Mouse (Mus musculus): ENCODE data around the gene Fkbpl. TPM values are rescaled to one million over a fixed set of nuclear protein-coding genes. Genes with fewer than 3 reads are reported as not detected.

Fkbpl gene
- total RNA-seq, 2 experiments from 2014 or later: 4.0 to 41.6 TPM

GRCm38 (mm10) chr17:34646906-34647787 is 2.6 kb downstream of the Fkbpl start, which contains the start of gene Atf6b:
Gene Atf6b (plus strand): TSS chr17:34647146.
- peak; percentile 92 for ATAC-seq (ENCODE audit: poor library complexity, severe bottlenecking)

GRCm38 (mm10) chr17:34648141-34648890 is 3.8 kb downstream of the Fkbpl start:
- no peak for ATAC-seq (ENCODE audit: poor library complexity, severe bottlenecking)

- ATAC-seq (ENCODE audit: poor library complexity, severe bottlenecking): no peak
Observed at GRCm38 (mm10) chr17:34649106-34649864, 4.7 kb downstream of the Fkbpl start.

GRCm38 (mm10) chr17:34650781-34651180 is 6.2 kb downstream of the Fkbpl start:
- ATAC-seq (ENCODE audit: poor library complexity, severe bottlenecking): no peak

DNA sequence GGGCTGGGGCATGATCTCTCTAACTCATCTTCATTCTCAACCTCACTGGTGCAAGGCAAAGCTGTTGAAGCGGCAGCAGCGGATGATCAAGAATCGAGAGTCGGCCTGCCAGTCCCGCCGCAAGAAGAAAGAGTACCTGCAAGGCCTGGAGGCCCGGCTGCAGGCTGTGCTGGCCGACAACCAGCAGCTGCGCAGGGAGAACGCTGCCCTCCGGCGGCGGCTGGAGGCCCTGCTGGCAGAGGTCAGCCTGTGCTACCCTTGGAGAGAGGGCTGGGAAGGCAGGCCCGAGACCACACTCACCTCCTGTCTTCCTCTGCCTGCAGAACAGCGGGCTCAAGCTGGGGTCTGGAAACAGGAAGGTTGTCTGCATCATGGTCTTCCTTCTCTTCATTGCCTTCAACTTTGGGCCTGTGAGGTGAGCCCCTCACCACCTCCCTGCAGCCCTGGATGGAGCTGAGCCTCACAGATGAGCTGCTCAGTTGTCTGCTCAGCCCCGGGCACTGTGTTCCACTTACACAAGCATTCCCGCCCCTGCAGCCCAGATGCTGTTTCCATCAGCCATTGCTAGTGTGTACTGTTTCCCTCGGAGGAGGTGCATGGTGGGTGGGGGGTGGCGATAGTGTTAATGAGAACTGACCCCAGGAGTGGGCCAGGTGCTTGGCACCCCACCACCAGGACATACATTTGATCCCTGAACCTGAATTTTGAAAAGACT is 7.1 kb downstream of the Fkbpl start:
- ATAC-seq (ENCODE audit: poor library complexity, severe bottlenecking): 0 out of 2 replicates have a peak, but pooled peaks have one; percentile 27

DNA sequence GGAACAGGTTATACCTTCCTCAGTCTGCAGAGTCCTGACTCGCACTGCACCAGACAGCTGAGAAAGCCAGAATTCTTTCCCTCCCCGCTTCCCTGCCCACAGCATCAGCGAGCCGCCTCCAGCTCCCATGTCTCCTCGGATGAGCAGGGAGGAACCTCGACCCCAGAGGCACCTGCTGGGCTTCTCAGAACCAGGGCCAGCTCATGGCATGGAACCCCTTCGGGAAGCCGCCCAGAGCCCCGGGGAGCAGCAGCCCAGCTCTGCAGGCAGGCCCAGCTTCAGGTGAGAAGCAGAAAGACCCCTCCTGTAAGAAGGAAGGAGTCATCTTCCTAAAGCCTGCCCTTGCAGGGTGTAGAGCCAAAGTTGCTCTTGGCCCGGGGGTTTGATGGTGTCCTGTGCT is 8.0 kb downstream of the Fkbpl start:
- ATAC-seq (ENCODE audit: poor library complexity, severe bottlenecking): no peak

- ATAC-seq (ENCODE audit: poor library complexity, severe bottlenecking): no peak
Observed at GRCm38 (mm10) chr17:34652985-34653384, 8.4 kb downstream of the Fkbpl start.

DNA sequence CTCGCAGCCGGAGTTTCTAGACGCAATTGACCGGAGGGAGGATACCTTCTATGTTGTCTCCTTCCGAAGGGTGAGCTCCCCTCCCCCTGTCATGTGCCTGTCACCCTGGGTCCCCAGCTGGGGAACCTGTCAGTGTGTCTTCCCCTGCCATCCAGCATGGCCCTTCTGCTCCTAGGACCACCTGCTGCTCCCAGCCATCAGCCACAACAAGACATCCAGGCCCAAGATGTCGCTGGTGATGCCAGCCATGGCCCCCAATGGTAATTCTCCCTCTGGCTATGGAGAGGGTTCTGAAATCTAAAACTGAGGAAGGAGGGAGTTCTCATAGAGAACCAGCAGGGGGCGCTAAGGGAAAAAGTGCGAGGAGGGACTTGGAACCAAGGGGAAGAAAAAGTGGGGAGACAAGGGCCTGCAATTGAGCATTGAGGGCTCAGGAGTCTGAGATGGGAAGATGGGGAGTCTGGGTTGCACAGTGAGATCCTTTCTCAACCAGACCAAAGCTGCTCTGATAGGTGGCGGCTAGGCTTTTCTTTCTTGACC is 9.3 kb downstream of the Fkbpl start:
- peak; percentile 46 for ATAC-seq (ENCODE audit: poor library complexity, severe bottlenecking)

- ATAC-seq (ENCODE audit: poor library complexity, severe bottlenecking): no peak
Observed at GRCm38 (mm10) chr17:34654392-34654791, 9.8 kb downstream of the Fkbpl start.

- ATAC-seq (ENCODE audit: poor library complexity, severe bottlenecking): no peak
Observed at GRCm38 (mm10) chr17:34655160-34655559, 10.6 kb downstream of the Fkbpl start.

- no peak for ATAC-seq (ENCODE audit: poor library complexity, severe bottlenecking)
Observed at GRCm38 (mm10) chr17:34655581-34655991, 11.0 kb downstream of the Fkbpl start.

GRCm38 (mm10) chr17:34656666-34657065 is 12.1 kb downstream of the Fkbpl start:
- no peak for ATAC-seq (ENCODE audit: poor library complexity, severe bottlenecking)

GRCm38 (mm10) chr17:34657271-34657670 is 12.7 kb downstream of the Fkbpl start:
- no peak for ATAC-seq (ENCODE audit: poor library complexity, severe bottlenecking)

DNA sequence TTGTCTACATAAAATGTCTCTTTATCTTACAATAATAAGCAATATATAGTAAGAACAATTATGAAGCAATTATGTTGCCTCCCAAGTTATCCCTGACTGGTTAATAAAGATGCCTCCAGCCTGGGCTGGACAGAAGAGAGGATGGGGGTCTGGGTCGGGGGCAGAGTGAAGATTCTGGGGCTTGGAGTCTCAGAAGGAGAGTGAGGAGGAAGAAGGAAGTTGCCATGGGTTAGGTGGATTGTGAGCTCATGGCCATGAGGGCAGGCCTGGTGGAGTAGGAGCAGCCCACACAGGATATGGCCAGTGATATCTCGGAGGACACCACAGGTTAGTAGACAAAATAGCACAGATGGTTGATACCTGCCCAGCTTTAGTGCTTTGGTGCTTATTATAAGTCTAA is 13.6 kb downstream of the Fkbpl start:
- ATAC-seq (ENCODE audit: poor library complexity, severe bottlenecking): no peak

GRCm38 (mm10) chr17:34658591-34658990 is 14.0 kb downstream of the Fkbpl start:
- ATAC-seq (ENCODE audit: poor library complexity, severe bottlenecking): no peak

DNA sequence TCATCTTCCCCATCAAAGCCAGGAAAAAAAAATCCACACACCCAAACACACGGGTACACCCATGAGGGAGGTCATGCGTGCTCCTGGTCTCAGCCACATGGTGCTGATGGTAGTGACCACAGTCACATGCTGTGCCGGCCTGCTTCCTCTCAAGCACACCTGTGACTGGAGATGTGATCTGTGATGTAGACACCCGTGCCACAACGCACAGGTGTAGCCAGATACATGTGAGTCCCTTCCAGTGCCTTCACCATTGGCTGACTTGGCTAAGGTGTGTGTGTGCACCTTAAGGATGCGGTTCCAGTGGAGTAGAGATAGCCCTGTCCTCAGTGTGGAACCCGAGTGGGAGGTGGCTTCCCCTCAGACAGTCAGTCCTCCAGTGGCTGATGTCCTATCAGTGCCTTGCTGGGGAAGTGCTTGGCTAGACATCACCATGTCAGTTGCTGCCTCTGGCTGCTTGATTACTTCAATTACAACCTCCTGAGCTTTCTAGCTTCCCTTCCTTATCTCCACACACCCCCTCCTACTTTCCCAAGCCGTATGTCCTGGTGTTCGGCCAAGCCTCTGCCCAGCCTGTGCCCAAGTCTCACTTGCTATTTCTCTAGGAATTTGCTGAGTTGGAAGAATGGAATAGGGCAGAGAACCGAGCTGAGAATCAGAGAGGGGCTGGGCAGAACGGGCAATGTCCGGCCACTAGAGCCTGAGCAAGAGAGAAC is 14.8 kb downstream of the Fkbpl start:
- ATAC-seq (ENCODE audit: poor library complexity, severe bottlenecking): no peak

- ATAC-seq (ENCODE audit: poor library complexity, severe bottlenecking): no peak
Observed at GRCm38 (mm10) chr17:34659897-34660214, 15.3 kb downstream of the Fkbpl start.

GRCm38 (mm10) chr17:34660259-34660820 is 15.8 kb downstream of the Fkbpl start:
- ATAC-seq (ENCODE audit: poor library complexity, severe bottlenecking): no peak

- no peak for ATAC-seq (ENCODE audit: poor library complexity, severe bottlenecking)
Observed at GRCm38 (mm10) chr17:34661121-34661591, 16.6 kb downstream of the Fkbpl start.

Measured in megakaryocyte, adult 5-6 weeks (primary cell).